Mouse (Mus musculus) stomach, embryonic 16.5 days (tissue): Measurements from ENCODE around the gene Baz2b. TPM values are rescaled to one million over a fixed set of nuclear protein-coding genes. Genes with fewer than 3 reads are reported as not detected.

Experiments used
- ATAC-seq: fragments of 200-750 bp; cut with Nextera tagmentation; 2 replicates; pipeline ENCODE4 v1.8.0; 2017; ENCODE audit warnings: moderate number of reproducible peaks, moderate TSS enrichment; ENCODE audit not compliant: insufficient read depth, low FRiP score
- H3K27ac ChIP-seq: fragments of 300-500 bp; sonication (generic); 2 replicates; pipeline ENCODE4 v1.5.1; 2014; ENCODE audit warnings: low read length
- H3K27me3 ChIP-seq: fragments of 300-500 bp; sonication (generic); 2 replicates; pipeline ENCODE4 v1.6.1; 2014; ENCODE audit warnings: low read length, control low read depth, mixed read lengths; ENCODE audit not compliant: control insufficient read depth, insufficient read depth
- H3K36me3 ChIP-seq: fragments of 300-500 bp; sonication (generic); 2 replicates; pipeline ENCODE4 v1.6.1; 2014; ENCODE audit warnings: low read length; ENCODE audit not compliant: control insufficient read depth, insufficient read depth
- H3K4me1 ChIP-seq: fragments of 300-500 bp; sonication (generic); 2 replicates; pipeline ENCODE4 v1.6.1; 2014; ENCODE audit warnings: low read length, control low read depth, mixed read lengths; ENCODE audit not compliant: control insufficient read depth, insufficient read depth
- H3K4me2 ChIP-seq: fragments of 300-500 bp; sonication (generic); 2 replicates; pipeline ENCODE4 v1.6.1; 2014; ENCODE audit warnings: low read depth, low read length, mixed read lengths
- H3K4me3 ChIP-seq: fragments of 300-500 bp; sonication (generic); replicated peaks from 2 replicates; pipeline ENCODE4 v1.5.1; 2014; ENCODE audit warnings: mild to moderate bottlenecking, low read length
- H3K9ac ChIP-seq: fragments of 300-500 bp; sonication (generic); 2 replicates; pipeline ENCODE4 v1.6.1; 2014; ENCODE audit warnings: low read length
- H3K9me3 ChIP-seq: fragments of 300-500 bp; sonication (generic); replicated peaks from 2 replicates; pipeline ENCODE4 v1.6.1; 2016; ENCODE audit warnings: low read length, control low read depth; ENCODE audit not compliant: control insufficient read depth
- WGBS: fragments of 180-500 bp; shearing (Covaris S2); extraction: QIAGEN DNeasy Blood & Tissue Kit; methylation state at CpG from one replicate; pipeline ENCODE4 v1.1.7; 2014; 5-methylcytosine and 5-hydroxymethylcytosine counted together
- polyA plus RNA-seq: library from polyadenylated mRNA; unstranded; fragments of >200 nt; fragmentation: Nextera tagmentation; extraction: Ambion mirVana; gene quantifications from 2 replicates; pipeline ENCODE4 v1.2.1, GENCODE M21; 2015

Gene Baz2b
- polyA plus RNA-seq, 1 experiment from 2014 or later = 49.2 TPM

DNA sequence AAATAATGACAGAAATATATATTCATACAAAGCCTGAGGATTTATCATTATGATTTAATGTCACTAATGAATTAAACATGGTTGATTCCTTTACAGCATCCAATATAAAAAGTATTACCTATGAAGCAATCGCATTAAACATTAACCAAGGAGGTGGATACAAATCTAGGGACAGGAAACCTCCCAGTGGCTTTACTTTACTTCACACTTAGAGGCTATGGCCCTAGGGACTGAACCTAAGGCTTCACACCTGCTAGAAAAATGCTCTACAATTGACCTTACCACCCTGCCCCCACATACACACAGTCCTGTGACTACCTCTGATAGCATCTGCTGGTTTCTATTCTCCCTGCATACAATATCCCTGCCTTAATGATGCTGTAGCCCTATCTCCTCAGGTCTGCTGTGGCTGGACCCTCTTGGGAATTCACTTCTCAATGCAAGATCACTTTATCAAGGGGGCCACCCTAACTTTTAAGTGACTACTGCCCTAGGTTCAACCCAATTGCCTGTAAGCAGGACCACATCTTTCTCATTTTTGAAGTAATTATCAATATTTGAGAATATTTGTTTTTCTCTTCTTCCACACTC is 149.4 kb downstream of the Baz2b start:
- Histone ChIP-seq H3K4me1 (no peaks in the 10 kb centered on the region), H3K4me2 (no peak overlapping the region), H3K27me3 (no peaks in the 10 kb centered on the region), H3K36me3 (peaks cover 8% of the 10 kb centered on the region), H3K9ac (no peak overlapping the region), H3K27ac (no peak overlapping the region), H3K9me3 (no peaks in the 10 kb centered on the region; the same call in 1 of the 2 replicates), H3K4me3 (no peak overlapping the region)
- 89% methylated on average over 1 of the region's 1 CpGs for WGBS
- no peak for ATAC-seq

DNA sequence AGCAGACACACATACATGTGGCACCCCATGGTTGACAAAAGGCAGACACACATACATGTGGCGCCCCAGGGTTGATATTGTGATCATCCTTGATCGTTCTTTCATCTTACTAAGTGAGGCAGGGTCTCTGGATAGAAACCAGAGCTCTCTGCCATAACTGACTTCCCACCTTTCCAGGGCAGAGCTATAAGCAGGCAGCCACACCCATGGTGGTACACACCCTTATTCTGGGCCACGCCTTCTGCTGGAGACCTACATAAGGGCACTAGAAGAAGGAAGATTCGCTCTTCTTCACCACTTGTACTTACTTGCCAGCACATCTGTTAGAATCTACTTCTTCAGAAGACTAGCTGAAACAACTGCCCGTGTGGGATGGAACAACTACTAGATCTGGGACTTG is 150.3 kb downstream of the Baz2b start:
- Histone ChIP-seq H3K4me2 (no peak overlapping the region), H3K9me3 (no peaks in the 10 kb centered on the region; the same call in 1 of the 2 replicates), H3K27ac (no peak overlapping the region), H3K36me3 (peaks cover 1% of the 10 kb centered on the region), H3K4me1 (no peaks in the 10 kb centered on the region), H3K9ac (no peak overlapping the region), H3K27me3 (no peaks in the 10 kb centered on the region), H3K4me3 (no peak overlapping the region)
- ATAC-seq = no peak
- WGBS = 86% methylated on average over 5 of the region's 5 CpGs

GRCm38 (mm10) chr2:60056043-60056442 is 153.6 kb downstream of the Baz2b start:
- Histone ChIP-seq H3K36me3 (no peaks in the 10 kb centered on the region), H3K4me2 (no peak overlapping the region), H3K4me3 (no peak overlapping the region), H3K27me3 (no peaks in the 10 kb centered on the region), H3K4me1 (no peaks in the 10 kb centered on the region), H3K9me3 (no peaks in the 10 kb centered on the region), H3K9ac (no peak overlapping the region), H3K27ac (no peak overlapping the region)
- no peak for ATAC-seq
- WGBS = 39% methylated on average over 4 of the region's 4 CpGs

DNA sequence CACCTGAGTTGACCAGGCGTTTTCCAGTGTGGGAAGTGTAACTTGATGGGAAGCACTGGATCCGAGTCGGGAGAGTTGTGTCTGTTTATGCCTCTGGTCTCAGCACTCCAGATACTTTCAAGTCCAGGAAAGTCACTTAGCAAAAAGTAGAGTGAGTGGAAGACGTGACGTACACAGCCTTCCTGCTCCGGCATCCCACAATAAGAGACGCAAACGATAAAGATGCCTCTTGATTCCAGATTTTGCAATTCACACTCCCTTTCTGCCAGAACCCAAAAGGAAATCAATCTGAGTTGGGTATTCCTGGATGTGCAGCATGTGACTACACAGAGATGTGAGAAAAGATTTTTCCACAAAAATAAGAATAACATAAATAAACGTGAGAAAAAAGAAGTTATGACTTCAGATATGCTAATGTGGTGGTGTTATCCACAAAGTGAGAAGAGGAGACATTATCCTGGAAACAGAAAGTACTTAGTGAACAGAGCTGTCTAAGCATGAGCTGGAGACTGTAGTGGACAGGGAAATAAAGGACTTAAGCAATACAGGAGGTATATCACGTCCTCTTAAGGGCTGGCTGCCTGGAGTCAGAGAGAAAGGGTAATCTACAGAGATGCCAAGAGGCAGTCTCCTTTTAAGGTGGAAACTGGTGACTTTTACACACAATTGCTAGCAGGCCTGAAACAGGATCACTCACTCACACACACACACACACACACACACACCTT is 154.7 kb downstream of the Baz2b start:
- Histone ChIP-seq H3K9me3 (no peaks in the 10 kb centered on the region), H3K4me1 (no peaks in the 10 kb centered on the region; the same call in 1 of the 2 replicates), H3K4me3 (no peak overlapping the region), H3K9ac (no peak overlapping the region), H3K27me3 (no peaks in the 10 kb centered on the region), H3K27ac (no peak overlapping the region), H3K4me2 (no peak overlapping the region), H3K36me3 (no peaks in the 10 kb centered on the region)
- WGBS = 60% methylated on average over 10 of the region's 10 CpGs
- no peak for ATAC-seq

GRCm38 (mm10) chr2:60053222-60054010 is 156.2 kb downstream of the Baz2b start:
- WGBS = 75% methylated on average over 11 of the region's 11 CpGs
- Histone ChIP-seq H3K9ac (no peak overlapping the region), H3K4me1 (no peaks in the 10 kb centered on the region; the same call in 1 of the 2 replicates), H3K36me3 (no peaks in the 10 kb centered on the region), H3K27me3 (no peaks in the 10 kb centered on the region), H3K4me3 (no peak overlapping the region), H3K9me3 (no peaks in the 10 kb centered on the region), H3K4me2 (no peak overlapping the region), H3K27ac (no peak overlapping the region)
- ATAC-seq = no peak

DNA sequence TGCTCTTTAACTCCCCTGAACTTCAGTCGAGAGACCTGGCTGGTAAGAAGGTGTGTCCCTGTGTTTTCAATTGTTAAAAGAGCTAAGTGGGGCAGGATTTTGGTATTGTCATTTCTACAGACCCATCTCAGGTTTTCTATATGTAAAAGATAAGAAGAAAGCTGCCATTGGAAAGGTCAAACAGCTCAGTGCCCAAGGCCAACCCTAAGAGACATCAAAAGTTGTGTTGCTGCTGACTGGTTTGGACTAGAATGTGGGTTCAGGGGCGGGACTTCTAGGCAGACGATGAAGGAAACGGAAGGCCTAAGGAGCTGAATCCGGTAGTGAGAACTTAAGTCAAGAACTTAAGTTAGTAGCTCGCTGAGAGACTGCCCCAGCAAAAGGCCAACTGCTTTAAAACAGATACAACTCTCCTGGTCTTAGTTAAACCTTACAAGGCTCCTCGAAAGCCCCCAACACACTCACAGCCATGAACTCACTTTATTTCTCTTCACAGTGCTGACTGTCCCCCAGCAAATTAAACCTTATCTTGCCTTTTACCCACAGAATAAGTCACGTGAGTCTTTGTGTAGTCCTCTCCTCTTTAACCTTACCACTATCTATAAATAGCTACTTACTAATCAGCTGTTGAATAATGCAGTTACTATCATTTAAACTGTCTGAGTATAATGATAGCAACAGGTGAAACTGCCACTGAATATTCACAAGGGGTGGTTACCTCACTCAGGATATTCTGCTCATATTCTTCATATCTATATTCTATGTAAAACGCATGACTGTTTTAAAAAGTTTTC is 158.8 kb downstream of the Baz2b start:
- Histone ChIP-seq H3K9ac (no peak overlapping the region), H3K9me3 (no peaks in the 10 kb centered on the region), H3K27me3 (no peaks in the 10 kb centered on the region), H3K4me2 (no peak overlapping the region), H3K4me1 (no peaks in the 10 kb centered on the region; the same call in 1 of the 2 replicates), H3K36me3 (no peaks in the 10 kb centered on the region), H3K27ac (no peak overlapping the region), H3K4me3 (no peak overlapping the region)
- 72% methylated on average over 9 of the region's 9 CpGs for WGBS
- no peak for ATAC-seq

GRCm38 (mm10) chr2:60049889-60050288 is 159.8 kb downstream of the Baz2b start:
- Histone ChIP-seq H3K36me3 (no peaks in the 10 kb centered on the region), H3K4me1 (no peaks in the 10 kb centered on the region; the same call in 1 of the 2 replicates), H3K27me3 (no peaks in the 10 kb centered on the region), H3K9ac (no peak overlapping the region), H3K27ac (no peak overlapping the region), H3K4me2 (no peak overlapping the region), H3K9me3 (no peaks in the 10 kb centered on the region), H3K4me3 (no peak overlapping the region)
- ATAC-seq = no peak
- 92% methylated on average over 4 of the region's 4 CpGs for WGBS

DNA sequence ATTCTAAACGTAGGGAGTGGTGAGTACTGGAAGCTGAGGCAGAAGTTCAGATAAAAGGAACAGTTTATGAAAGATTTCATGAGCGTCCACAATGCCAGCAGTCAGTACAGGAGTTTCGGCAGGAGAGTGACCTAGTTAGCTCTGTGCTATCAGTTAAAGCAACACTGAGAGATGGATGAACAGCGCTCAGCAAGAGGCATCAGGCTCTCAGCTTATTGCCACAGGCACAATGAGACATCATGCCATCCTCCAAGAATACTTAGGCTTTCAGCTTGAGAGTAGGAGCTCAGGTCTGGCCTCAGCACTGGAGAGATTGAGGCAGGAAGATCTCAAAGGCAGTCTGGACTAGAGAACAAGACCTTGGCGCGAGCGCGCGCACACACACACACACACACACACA is 160.3 kb downstream of the Baz2b start:
- WGBS = 95% methylated on average over 9 of the region's 9 CpGs
- no peak overlapping the region for H3K27ac ChIP-seq
- no peaks in the 10 kb centered on the region for H3K9me3 ChIP-seq
- no peaks in the 10 kb centered on the region for H3K36me3 ChIP-seq
- no peak for ATAC-seq
- no peaks in the 10 kb centered on the region for H3K27me3 ChIP-seq
- H3K4me1 ChIP-seq = no peaks in the 10 kb centered on the region; the same call in 1 of the 2 replicates
- H3K9ac ChIP-seq = no peak overlapping the region
- no peak overlapping the region for H3K4me2 ChIP-seq
- no peak overlapping the region for H3K4me3 ChIP-seq
